Mouse (Mus musculus): ENCODE results near the gene Ctxn1.
"Not testable (repeated sequence)": the region's sequence is repeated elsewhere in the genome, so short reads cannot be mapped to it uniquely, and the experiment has no call there.

Gene Ctxn1

DNA sequence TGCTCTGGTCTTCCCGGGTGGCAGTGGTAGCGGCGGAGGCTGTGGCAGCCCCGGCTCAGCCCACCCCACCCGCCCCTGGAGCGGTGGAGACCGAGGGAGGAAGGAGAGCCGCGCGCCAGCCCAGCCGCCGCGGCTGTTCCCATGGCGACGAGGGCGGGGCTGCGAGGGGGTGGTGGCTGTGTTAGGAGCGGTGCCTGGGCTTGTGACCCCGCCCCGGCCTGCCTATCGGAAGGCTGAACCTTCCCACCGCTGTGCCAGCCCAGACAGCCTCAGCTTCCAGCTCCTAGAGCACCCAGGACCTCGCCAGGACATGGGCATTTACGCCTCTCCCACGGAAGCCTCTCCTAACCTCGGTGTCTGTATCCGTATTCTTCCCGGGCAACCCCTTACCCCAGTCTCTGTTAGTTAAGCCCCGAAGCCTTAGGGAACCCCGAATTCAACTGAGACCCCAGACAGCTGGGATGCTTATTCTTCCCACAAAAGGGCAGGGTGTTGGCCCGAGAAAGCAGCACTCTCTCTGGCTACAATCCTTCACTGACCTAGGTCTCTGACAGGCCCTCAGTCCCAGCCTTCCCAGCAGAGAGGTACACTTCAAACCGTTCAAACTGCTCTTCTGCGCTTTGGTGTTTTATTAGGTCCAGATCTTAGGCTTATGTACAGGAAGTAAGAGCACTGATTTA is at the start of gene Ctxn1:
Ctxn1 (minus strand) TSS at position 150 of the 680 bp plus-strand sequence.
- in situ Hi-C loops (cut with MboI): no loop called here

DNA sequence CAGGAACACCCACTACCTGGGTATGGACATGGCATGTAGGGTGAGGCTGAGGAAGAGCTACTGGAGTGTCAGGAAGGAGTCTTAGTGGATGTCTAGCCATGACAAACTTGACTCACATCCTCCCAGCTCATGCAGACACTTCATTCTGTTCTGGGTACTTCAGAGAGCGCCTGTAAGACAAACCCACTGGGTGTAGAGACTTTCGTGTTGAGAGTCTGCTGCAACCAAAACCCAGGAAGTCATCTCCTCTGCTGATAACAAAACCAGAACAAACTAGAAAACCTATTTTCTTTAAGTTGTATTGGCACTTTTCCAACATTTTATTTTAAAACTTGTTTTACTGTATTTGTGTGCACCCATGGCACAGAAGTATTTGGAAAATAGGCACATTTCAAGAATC is 46.8 kb upstream of the Ctxn1 start:
- in situ Hi-C loops (cut with MboI): no loop called here

- in situ Hi-C loops (cut with MboI): no loop called here
Observed at GRCm38 (mm10) chr8:4304124-4304547, 45.1 kb upstream of the Ctxn1 start.

DNA sequence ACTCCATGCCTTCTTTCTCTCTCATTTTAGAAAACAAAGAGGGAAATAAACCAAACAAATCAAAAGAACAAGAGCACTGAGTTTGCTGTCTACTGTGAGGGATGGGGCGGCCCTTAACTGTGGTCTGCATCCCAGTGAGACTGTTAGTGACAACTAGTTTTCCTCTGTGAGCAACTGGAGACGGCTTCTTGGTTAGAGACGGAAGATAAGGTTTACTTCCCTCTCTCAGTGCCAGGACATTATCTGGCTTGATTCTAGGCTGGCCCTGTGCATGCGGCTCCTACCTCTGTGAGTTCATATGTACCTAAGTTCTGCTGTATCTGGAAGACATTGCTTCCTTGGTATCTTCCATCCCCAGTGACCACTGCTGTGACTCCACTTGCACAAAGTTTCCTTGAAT is 38.7 kb upstream of the Ctxn1 start:
- in situ Hi-C loops (cut with MboI): no loop called here

DNA sequence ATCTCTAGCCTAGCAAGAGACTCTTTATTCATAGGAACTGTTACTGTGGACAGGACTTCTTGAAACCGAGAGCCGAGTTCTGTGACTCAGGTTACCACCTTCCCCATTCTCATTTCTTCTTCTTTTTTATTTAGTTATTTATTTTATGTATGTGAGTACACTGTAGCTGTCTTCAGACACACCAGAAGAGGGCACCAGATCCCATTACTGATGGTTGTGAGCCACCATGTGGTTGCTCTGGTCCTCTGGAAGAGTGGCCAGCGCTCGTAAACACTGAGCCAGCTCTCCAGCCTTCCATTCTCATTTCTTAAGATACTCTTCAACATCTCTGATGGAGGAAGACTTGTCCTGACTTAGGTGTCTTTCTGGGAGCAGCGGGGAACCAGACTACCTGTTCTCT is 33.7 kb upstream of the Ctxn1 start:
- in situ Hi-C loops (cut with MboI): no loop called here

DNA sequence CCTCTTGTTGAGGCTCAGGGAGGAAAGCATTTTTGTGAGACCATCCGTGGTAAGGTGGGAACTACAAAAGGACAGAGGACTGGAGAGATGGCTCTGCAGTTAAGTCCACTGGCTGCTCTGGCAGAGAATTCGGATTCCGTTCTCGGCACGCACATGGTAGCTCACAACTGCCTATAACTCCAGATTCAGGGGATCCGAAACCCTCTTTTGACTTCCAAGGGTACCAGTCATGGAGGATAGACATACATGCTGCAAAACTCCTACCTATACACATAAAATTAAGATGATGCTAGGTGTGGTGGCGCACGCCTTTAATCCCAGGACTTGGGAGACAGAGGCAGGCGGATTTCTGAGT is 17.0 kb upstream of the Ctxn1 start:
- in situ Hi-C loops (cut with MboI): no loop called here

DNA sequence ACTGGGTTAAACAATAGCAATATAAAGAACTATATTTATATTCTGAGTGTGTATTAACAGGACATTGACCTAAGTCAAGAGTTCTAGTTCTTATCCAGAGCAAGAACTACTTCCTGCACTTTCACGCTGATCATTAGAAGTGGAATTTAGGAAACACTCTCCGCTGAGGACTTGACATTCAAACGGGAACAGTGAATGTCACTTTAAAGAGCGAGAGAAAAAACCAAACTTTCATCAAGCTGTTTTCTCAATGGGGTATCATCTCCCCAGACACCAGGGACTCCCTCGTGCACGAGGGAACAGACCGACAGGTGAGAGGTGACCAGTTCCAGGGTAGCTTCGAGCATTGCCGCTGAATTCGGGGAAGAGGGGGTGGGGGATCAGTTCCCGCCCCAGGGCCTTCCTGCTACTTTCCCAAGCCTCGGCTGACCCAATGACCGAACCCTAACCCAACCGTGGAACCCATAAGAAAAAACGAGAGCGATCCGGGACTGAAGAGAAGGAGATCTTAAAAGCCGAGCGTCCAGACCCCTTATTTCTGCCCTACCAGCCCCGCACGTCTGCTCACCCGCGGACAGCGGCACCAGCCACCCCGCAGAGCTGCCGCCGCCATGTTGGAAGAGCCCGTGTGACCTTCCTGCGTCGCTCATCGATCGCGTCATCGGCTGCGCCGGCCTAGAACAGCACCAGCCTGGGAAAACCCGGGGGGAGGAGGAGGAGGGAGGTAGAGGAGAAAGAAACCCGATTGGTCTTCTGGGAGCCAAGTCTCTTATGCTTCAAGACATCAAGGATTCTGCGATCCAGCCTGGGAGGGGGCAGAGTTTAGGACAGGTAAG is 16.4 kb upstream of the Ctxn1 start, which contains the start of gene Timm44:
Timm44 (minus strand) TSS at position 639 of the 836 bp plus-strand sequence.
- in situ Hi-C loops (cut with MboI): no loop called here

- in situ Hi-C loops (cut with MboI): no loop called here
Observed at GRCm38 (mm10) chr8:4269609-4270008, 10.5 kb upstream of the Ctxn1 start.

DNA sequence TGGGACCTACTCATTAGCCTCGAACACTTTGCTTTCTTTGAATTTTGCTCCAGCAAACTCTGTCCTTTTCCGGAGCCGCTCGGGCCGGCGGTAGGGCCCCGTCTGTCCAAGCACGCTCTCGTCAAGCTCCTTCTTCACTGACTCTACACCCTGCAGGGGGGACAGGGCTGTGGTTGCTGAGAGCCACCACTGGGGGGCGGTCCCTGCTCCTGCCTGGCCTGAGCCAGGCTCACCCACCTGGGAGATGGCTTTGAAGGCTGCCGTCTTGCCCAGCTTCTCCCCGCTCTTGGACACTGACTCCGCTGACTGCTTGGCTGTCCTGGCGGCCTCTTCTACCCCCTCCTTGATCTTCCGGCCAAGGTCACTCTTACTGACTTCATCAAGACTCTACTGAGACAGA is 8.6 kb upstream of the Ctxn1 start:
- in situ Hi-C loops (cut with MboI): no loop called here

DNA sequence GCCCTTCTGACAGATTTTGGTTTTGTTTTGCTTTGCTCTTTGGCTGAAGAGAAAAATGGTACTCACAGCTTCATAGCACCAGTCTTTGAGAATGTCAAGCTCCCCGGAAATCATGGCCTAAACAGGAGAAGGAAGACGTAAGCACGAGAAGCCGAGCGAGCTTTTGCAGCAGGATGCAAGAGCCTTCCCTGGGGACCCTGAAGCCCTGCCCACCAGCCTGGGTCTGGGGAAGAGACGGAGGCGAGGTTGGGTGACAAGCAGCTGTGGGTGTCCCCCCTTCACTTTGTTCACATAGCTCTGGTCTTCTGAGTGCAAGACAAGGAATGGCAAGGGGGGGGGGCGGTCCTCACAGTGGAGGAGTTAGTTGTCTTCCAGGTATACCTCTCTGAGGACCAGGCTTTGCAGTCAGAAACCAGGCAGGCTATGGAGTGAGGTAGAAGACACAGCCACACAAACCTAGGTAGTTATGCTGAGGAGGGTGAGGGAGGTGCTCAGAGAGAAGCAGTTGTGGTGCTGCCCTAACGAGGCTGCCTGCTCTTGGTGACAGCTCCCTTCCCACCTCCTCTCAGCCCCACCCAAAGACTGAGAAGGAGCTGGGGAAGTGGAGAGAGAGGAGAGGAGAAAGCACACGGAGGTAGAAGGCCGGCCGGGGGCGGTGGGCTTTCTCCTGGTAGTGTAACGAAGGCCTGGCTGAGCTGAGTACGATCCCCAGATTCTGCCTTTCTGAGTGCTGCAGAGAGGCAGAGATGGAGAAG is 6.3 kb upstream of the Ctxn1 start:
- in situ Hi-C loops (cut with MboI): no loop called here

GRCm38 (mm10) chr8:4263105-4263791 is 4.2 kb upstream of the Ctxn1 start:
- in situ Hi-C loops (cut with MboI): no loop called here

GRCm38 (mm10) chr8:4259805-4260170 is 714 bp upstream of the Ctxn1 start:
- in situ Hi-C loops (cut with MboI): no loop called here

DNA sequence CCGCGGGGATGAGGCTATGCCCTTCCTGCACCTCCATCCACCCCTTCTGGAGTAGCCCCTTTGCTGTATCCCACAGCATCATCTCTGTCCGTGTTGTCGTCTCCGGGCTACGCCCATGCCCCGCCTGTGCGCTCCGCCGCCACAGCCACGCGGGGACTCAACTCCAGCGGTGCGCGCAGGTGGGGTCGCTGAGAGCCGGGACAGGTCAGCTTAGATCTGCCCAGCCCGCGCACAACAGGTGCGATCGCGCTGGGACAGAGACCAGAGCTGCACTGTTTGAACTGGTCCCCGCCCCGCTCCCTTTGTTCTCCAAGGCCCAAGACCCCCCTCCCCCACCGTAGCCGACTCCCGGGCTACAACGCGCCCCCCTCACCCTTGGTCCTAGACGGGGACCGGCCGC is 396 bp downstream of the Ctxn1 start:
- in situ Hi-C loops (cut with MboI): no loop called here

DNA sequence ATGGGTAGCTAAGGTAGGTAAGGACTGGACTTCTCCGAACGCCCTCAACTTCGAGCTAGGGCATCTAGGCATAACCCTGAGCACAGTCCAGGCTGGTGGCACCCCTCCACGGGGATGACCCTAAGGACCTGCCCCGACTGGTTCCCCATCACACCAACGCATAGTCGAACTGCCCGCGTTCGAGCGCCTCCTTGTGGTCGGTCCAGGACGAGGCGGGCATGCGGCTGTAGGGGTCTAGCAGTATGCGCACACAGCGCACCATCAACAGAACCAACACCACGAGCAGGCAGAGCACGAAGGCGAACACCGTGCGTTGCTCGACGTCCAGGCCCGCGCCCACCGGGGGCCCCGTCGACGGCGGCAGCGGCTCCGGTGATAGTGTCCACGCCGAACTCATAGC is 841 bp downstream of the Ctxn1 start:
- in situ Hi-C loops (cut with MboI): no loop called here

GRCm38 (mm10) chr8:4257350-4257749 is 1.7 kb downstream of the Ctxn1 start:
- in situ Hi-C loops (cut with MboI): no loop called here

DNA sequence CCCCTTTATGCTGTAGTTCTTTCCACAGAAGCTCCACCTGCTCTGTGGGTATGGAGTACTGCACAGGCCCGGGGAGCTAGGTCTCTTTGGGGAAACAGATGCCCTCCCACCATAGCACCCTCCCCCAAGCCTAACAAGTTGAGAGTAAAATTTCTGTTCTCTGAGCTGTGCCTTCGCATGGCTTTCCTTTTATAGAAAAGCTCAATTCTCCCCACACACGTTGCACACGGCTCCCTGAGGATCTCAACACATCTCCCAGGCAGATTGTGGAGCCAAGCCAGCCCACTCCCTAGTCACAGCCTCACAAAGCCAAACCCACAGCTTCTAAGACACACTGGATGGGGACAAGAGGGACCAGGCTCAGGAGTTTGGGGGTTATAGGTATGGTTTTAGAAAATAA is 2.2 kb downstream of the Ctxn1 start:
- in situ Hi-C loops (cut with MboI): no loop called here

GRCm38 (mm10) chr8:4255471-4255870 is 3.6 kb downstream of the Ctxn1 start:
- in situ Hi-C loops (cut with MboI): not testable (repeated sequence)

DNA sequence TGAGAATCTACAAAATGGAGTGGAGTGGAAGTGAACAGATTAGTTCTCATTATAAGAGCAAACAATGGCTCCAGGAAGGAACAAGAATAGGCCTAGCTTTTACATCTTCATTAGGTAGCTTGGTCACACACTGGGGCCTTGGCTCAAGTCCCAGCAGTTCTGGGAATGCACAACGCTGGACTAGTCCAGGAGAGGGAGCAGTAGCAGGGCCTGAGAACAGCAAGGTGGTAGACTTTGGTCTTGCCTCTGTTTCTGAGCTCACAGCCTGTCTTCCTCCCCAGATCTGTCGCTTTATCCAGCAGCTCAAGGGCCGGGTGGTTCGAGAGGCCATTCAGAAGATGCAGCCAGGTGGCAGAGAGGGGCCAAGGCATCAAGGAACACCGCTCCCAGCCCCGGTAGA is 5.1 kb downstream of the Ctxn1 start:
- in situ Hi-C loops (cut with MboI): no loop called here

GRCm38 (mm10) chr8:4252934-4253841 is 5.9 kb downstream of the Ctxn1 start, which contains the start of gene Snapc2:
Gene Snapc2 (plus strand): TSS chr8:4253080.
- in situ Hi-C loops (cut with MboI): no loop called here

GRCm38 (mm10) chr8:4252116-4252760 is 6.8 kb downstream of the Ctxn1 start:
- in situ Hi-C loops (cut with MboI): no loop called here

Data from mature B cell (primary cell).